Mouse (Mus musculus) heart, postnatal 14 days (tissue): ENCODE results near the gene Ccar1. TPM values are rescaled to one million over a fixed set of nuclear protein-coding genes. Genes with fewer than 3 reads are reported as not detected.
"Not testable (repeated sequence)": the region's sequence is repeated elsewhere in the genome, so short reads cannot be mapped to it uniquely, and the experiment has no call there.

Experiments
- DNase-seq, 2 experiments: peaks; one replicate each; pipeline ENCODE4 v3.0.0; 2021 to 2022
- intact Hi-C: fragments of 180-260 bp; cut with DNase I; formaldehyde crosslinking; loops from one replicate; pipeline ENCODE4 v1.15.1; 2025
- total RNA-seq, 2 experiments: library from RNA; stranded (reverse); gene quantifications; 2 replicates each; pipeline ENCODE4 v1.2.3; 2021

The Ccar1 gene
- total RNA-seq, 2 experiments from 2014 or later: 56.3 to 58.7 TPM

- DNase-seq: no peak
- intact Hi-C loops: no loop called here
These were observed 61.3 kb downstream of the Ccar1 start for GRCm38 (mm10) chr10:62730826-62731225.

GRCm38 (mm10) chr10:62725771-62726687, 66.1 kb downstream of the Ccar1 start, which contains the start of gene Stox1:
Stox1 (minus strand) TSS chr10:62726128.
- intact Hi-C loops: no loop called here
- DNase-seq: peak; percentile 72 to 73

GRCm38 (mm10) chr10:62724936-62725335, 67.2 kb downstream of the Ccar1 start:
- no peak for DNase-seq
- intact Hi-C loops: no loop called here

GRCm38 (mm10) chr10:62722701-62723100, 69.4 kb downstream of the Ccar1 start:
- DNase-seq: no peak
- intact Hi-C loops: no loop called here

GRCm38 (mm10) chr10:62720574-62720973, 71.5 kb downstream of the Ccar1 start:
- intact Hi-C loops, DNase-seq: not testable (repeated sequence)

- no peak for DNase-seq
- intact Hi-C loops: no loop called here
These were observed 78.6 kb downstream of the Ccar1 start for GRCm38 (mm10) chr10:62713457-62713856.

GRCm38 (mm10) chr10:62703579-62703978, 88.5 kb downstream of the Ccar1 start:
- intact Hi-C loops: no loop called here
- no peak for DNase-seq

GRCm38 (mm10) chr10:62702436-62702835, 89.7 kb downstream of the Ccar1 start:
- intact Hi-C loops: no loop called here

More at GRCm38 (mm10) chr10:62702436-62702835, 89.7 kb downstream of the Ccar1 start:
- DNase-seq: no peak

Other genes with a start within 250 kb of the Ccar1 start
- gene Kif1bp, start 213.8 kb downstream of the Ccar1 start, total RNA-seq: 10 to 100 TPM; 38.9 to 41.4 TPM
- gene Ddx21, start 190.0 kb downstream of the Ccar1 start, total RNA-seq: 10 to 100 TPM; 24.8 to 30.5 TPM
- gene Ddx50, start 141.1 kb downstream of the Ccar1 start, total RNA-seq: 10 to 100 TPM; 55.8 to 58.4 TPM
- gene Stox1, start 66.2 kb downstream of the Ccar1 start, total RNA-seq: 1 to 10 TPM; 1.2 to 1.5 TPM
- 10 to 100 TPM; 19.2 to 21.2 TPM for gene Tet1, start 116.7 kb upstream of the Ccar1 start, total RNA-seq
- gene Slc25a16, start 128.3 kb upstream of the Ccar1 start, total RNA-seq: 10 to 100 TPM; 21.9 to 22.3 TPM
- 1 to 10 TPM; 1.7 to 1.9 TPM for gene Dna2, start 154.7 kb upstream of the Ccar1 start, total RNA-seq
- gene Rufy2, start 187.9 kb upstream of the Ccar1 start, total RNA-seq: 10 to 100 TPM; 12.1 to 13.1 TPM
- gene Hnrnph3, start 231.9 kb upstream of the Ccar1 start, total RNA-seq: 10 to 100 TPM; 26.9 to 28.7 TPM
- 1 to 10 TPM; 4.3 to 4.9 TPM for gene Pbld2, start 232.0 kb upstream of the Ccar1 start, total RNA-seq